Mouse (Mus musculus) heart, adult 2 months (tissue): ENCODE measurements at regions not wholly inside any gene's neighbourhood (a gene's known extent, or its start where the extent isn't known, plus 50 kb on each side); places are given as distances from the start of the nearest gene placed in this dataset.
A peak's percentile ranks its signal among the peaks of the same experiment; 100 is the strongest.

Experiments
- DNase-seq, 2 experiments: peaks; one replicate each; pipeline ENCODE4 v3.0.0; 2021
- H3K27ac ChIP-seq: fragments of 200-600 bp; 2 replicates; pipeline ENCODE4 v1.8.1; 2022
- H3K27me3 ChIP-seq: fragments of 200-500 bp; 2 replicates; pipeline ENCODE4 v1.6.1; 2012; ENCODE audit warnings: mild to moderate bottlenecking, low read length, inconsistent platforms, mixed read lengths; ENCODE audit not compliant: control insufficient read depth, insufficient read depth
- H3K36me3 ChIP-seq: fragments of 200-500 bp; 2 replicates; pipeline ENCODE4 v1.6.1; 2012; ENCODE audit warnings: low read length, inconsistent platforms; ENCODE audit not compliant: control insufficient read depth, insufficient read depth
- H3K4me1 ChIP-seq: fragments of 200-500 bp; 2 replicates; pipeline ENCODE4 v1.6.1; 2011; ENCODE audit warnings: low read length; ENCODE audit not compliant: control insufficient read depth, insufficient read depth
- H3K4me3 ChIP-seq: fragments of 200-600 bp; 2 replicates; pipeline ENCODE4 v1.8.1; 2022
- H3K79me2 ChIP-seq: fragments of 200-500 bp; replicated peaks from 2 replicates; pipeline ENCODE4 v1.6.1; 2012; ENCODE audit warnings: mild to moderate bottlenecking, inconsistent platforms, low read length, moderate library complexity, mixed read lengths; ENCODE audit not compliant: control insufficient read depth, insufficient read depth
- H3K9ac ChIP-seq: fragments of 200-500 bp; 2 replicates; pipeline ENCODE4 v1.6.1; 2012; ENCODE audit warnings: low read depth, mild to moderate bottlenecking, control low read depth, inconsistent platforms, low read length, mixed read lengths
- CTCF ChIP-seq: fragments of 200-600 bp; IDR thresholded peaks from 2 replicates; pipeline ENCODE4 v1.8.1; 2022; ENCODE audit warnings: antibody characterized with exemption, mild to moderate bottlenecking, moderate library complexity
- EP300 ChIP-seq: fragments of 200-500 bp; IDR thresholded peaks from 2 replicates; pipeline ENCODE4 v1.6.1; 2011; ENCODE audit warnings: low read depth, low read length, control low read depth; ENCODE audit not compliant: insufficient read depth
- POLR2A ChIP-seq: fragments of 200-500 bp; IDR thresholded peaks from 2 replicates; pipeline ENCODE4 v1.6.1; 2011; ENCODE audit warnings: mild to moderate bottlenecking, low read depth, low read length, control low read depth; ENCODE audit not compliant: insufficient read depth
- WGBS: fragments of 180-500 bp; shearing (Covaris S2); methylation state at CpG from one replicate; pipeline ENCODE4 v1.1.7; 2018; 5-methylcytosine and 5-hydroxymethylcytosine counted together
- intact Hi-C: fragments of 180-260 bp; cut with DNase I; formaldehyde crosslinking; loops from one replicate; pipeline ENCODE4 v1.15.1; 2025

GRCm38 (mm10) chr5:69464435-69464834, 78.0 kb downstream of the Yipf7 start:
- Histone ChIP-seq H3K27me3 (no peaks in the 10 kb centered on the region), H3K4me1 (no peaks in the 10 kb centered on the region), H3K27ac (no peak overlapping the region), H3K79me2 (no peaks in the 10 kb centered on the region), H3K9ac (no peak overlapping the region), H3K4me3 (no peak overlapping the region), H3K36me3 (no peaks in the 10 kb centered on the region)
- no peak for TF ChIP-seq EP300
- TF ChIP-seq POLR2A = no peak
- peak; percentile 43 for TF ChIP-seq CTCF
- no peak for DNase-seq
- intact Hi-C loops = no loop called here
- WGBS = 65% methylated on average over 2 of the region's 2 CpGs
